Mouse (Mus musculus): ENCODE data around the gene Gm3526. TPM values are rescaled to one million over a fixed set of nuclear protein-coding genes. Genes with fewer than 3 reads are reported as not detected.

The Gm3526 gene
- polyA plus RNA-seq (2014; fragmentation: Illumina TruSeq; extraction: RNeasy Lipid Tissue Mini Kit (QIAGEN cat#74804); ENCODE audit: low read depth, low replicate concordance) = not detected

DNA sequence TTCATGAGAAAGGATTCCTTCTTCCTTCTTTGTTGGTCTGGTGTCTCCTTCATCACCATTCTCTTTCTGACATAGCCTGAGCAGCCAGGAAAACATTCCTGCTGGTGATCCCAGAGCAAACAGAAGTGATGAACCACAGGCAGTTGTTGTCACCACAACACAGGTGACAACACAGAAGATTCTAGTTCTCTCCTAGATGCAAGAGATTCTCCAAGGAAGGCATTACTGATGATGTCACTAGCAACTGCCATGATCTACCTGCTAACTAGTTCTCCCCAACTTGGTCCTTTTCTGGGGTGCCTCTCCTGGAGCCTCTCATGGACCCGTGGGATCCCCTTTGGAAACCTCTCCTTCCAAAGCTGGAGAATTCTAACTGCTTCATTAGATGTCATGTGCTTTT lies at the start of gene Gm3526:
Gm3526 (minus strand) TSS at position 101 of the 400 bp plus-strand sequence.

Other genes with a start within 250 kb of the Gm3526 start
- not detected for gene Gm3298, start 244.7 kb downstream of the Gm3526 start, polyA plus RNA-seq (2014; fragmentation: Illumina TruSeq; extraction: RNeasy Lipid Tissue Mini Kit (QIAGEN cat#74804); ENCODE audit: low read depth, low replicate concordance)
- gene 4930555G01Rik, start 210.0 kb downstream of the Gm3526 start, polyA plus RNA-seq (2014; fragmentation: Illumina TruSeq; extraction: RNeasy Lipid Tissue Mini Kit (QIAGEN cat#74804); ENCODE audit: low read depth, low replicate concordance) = not detected
- gene Gm8281, start 189.5 kb downstream of the Gm3526 start, polyA plus RNA-seq (2014; fragmentation: Illumina TruSeq; extraction: RNeasy Lipid Tissue Mini Kit (QIAGEN cat#74804); ENCODE audit: low read depth, low replicate concordance) = 0.53 TPM
- not detected for gene Gm8279, start 129.1 kb downstream of the Gm3526 start, polyA plus RNA-seq (2014; fragmentation: Illumina TruSeq; extraction: RNeasy Lipid Tissue Mini Kit (QIAGEN cat#74804); ENCODE audit: low read depth, low replicate concordance)
- not detected for gene Gm3317, start 96.0 kb downstream of the Gm3526 start, polyA plus RNA-seq (2014; fragmentation: Illumina TruSeq; extraction: RNeasy Lipid Tissue Mini Kit (QIAGEN cat#74804); ENCODE audit: low read depth, low replicate concordance)
- not detected for gene Gm8271, start 74.8 kb downstream of the Gm3526 start, polyA plus RNA-seq (2014; fragmentation: Illumina TruSeq; extraction: RNeasy Lipid Tissue Mini Kit (QIAGEN cat#74804); ENCODE audit: low read depth, low replicate concordance)
- not detected for gene Gm3542, start 74.3 kb upstream of the Gm3526 start, polyA plus RNA-seq (2014; fragmentation: Illumina TruSeq; extraction: RNeasy Lipid Tissue Mini Kit (QIAGEN cat#74804); ENCODE audit: low read depth, low replicate concordance)
- not detected for gene Gm3500, start 128.5 kb upstream of the Gm3526 start, polyA plus RNA-seq (2014; fragmentation: Illumina TruSeq; extraction: RNeasy Lipid Tissue Mini Kit (QIAGEN cat#74804); ENCODE audit: low read depth, low replicate concordance)
- gene Gm3194, start 194.9 kb upstream of the Gm3526 start, polyA plus RNA-seq (2014; fragmentation: Illumina TruSeq; extraction: RNeasy Lipid Tissue Mini Kit (QIAGEN cat#74804); ENCODE audit: low read depth, low replicate concordance) = 0.31 TPM
- not detected for gene Gm8246, start 217.2 kb upstream of the Gm3526 start, polyA plus RNA-seq (2014; fragmentation: Illumina TruSeq; extraction: RNeasy Lipid Tissue Mini Kit (QIAGEN cat#74804); ENCODE audit: low read depth, low replicate concordance)
- not detected for gene Gm3187, start 223.6 kb upstream of the Gm3526 start, polyA plus RNA-seq (2014; fragmentation: Illumina TruSeq; extraction: RNeasy Lipid Tissue Mini Kit (QIAGEN cat#74804); ENCODE audit: low read depth, low replicate concordance)
- gene Gm3488, start 241.1 kb upstream of the Gm3526 start, polyA plus RNA-seq (2014; fragmentation: Illumina TruSeq; extraction: RNeasy Lipid Tissue Mini Kit (QIAGEN cat#74804); ENCODE audit: low read depth, low replicate concordance) = not detected